Mouse (Mus musculus) intestine, postnatal 0 days (tissue): Measurements from ENCODE around the gene Npepl1. TPM values are rescaled to one million over a fixed set of nuclear protein-coding genes. Genes with fewer than 3 reads are reported as not detected.

Experiments
- ATAC-seq: fragments of 200-750 bp; cut with Nextera tagmentation; 2 replicates; pipeline ENCODE4 v1.8.0; 2017; ENCODE audit warnings: mild to moderate bottlenecking, moderate TSS enrichment, moderate library complexity
- H3K27ac ChIP-seq: fragments of 300-500 bp; sonication (generic); 2 replicates; pipeline ENCODE4 v1.5.1; 2014; ENCODE audit warnings: mild to moderate bottlenecking, low read depth, low read length, moderate library complexity
- H3K27me3 ChIP-seq: fragments of 300-500 bp; sonication (generic); replicated peaks from 2 replicates; pipeline ENCODE4 v1.6.1; 2014; ENCODE audit warnings: low read length, mixed read lengths; ENCODE audit not compliant: control insufficient read depth, insufficient read depth
- H3K36me3 ChIP-seq: fragments of 300-500 bp; sonication (generic); 2 replicates; pipeline ENCODE4 v1.6.1; 2014; ENCODE audit warnings: mild to moderate bottlenecking, moderate library complexity; ENCODE audit not compliant: control insufficient read depth, insufficient read depth
- H3K4me1 ChIP-seq: fragments of 300-500 bp; sonication (generic); replicated peaks from 2 replicates; pipeline ENCODE4 v1.6.1; 2014; ENCODE audit warnings: antibody characterized with exemption, low read length, mixed read lengths; ENCODE audit not compliant: control insufficient read depth, insufficient read depth
- H3K4me2 ChIP-seq: fragments of 300-500 bp; sonication (generic); replicated peaks from 2 replicates; pipeline ENCODE4 v1.6.1; 2014; ENCODE audit warnings: low read depth, mild to moderate bottlenecking, moderate library complexity
- H3K4me3 ChIP-seq: fragments of 300-500 bp; sonication (generic); 2 replicates; pipeline ENCODE4 v1.5.1; 2014; ENCODE audit warnings: low read depth, low read length
- H3K9ac ChIP-seq: fragments of 300-500 bp; sonication (generic); 2 replicates; pipeline ENCODE4 v1.6.1; 2014; ENCODE audit warnings: mild to moderate bottlenecking, low read depth, low read length
- H3K9me3 ChIP-seq: fragments of 300-500 bp; sonication (generic); 2 replicates; pipeline ENCODE4 v1.6.1; 2016; ENCODE audit warnings: mixed run types; ENCODE audit not compliant: control insufficient read depth
- CTCF ChIP-seq: sonication (generic); IDR thresholded peaks from 2 replicates; pipeline ENCODE4 v1.5.1; 2016; ENCODE audit warnings: low read depth, mild to moderate bottlenecking, control low read depth, antibody characterized with exemption, moderate library complexity
- WGBS: fragments of 180-500 bp; shearing (Covaris S2); extraction: QIAGEN DNeasy Blood & Tissue Kit; methylation state at CpG from one replicate; pipeline ENCODE4 v1.1.7; 2014; 5-methylcytosine and 5-hydroxymethylcytosine counted together
- polyA plus RNA-seq: library from polyadenylated mRNA; unstranded; fragments of >200 nt; fragmentation: Nextera tagmentation; extraction: Ambion mirVana; gene quantifications from 2 replicates; pipeline ENCODE4 v1.2.1, GENCODE M21; 2015

Gene Npepl1
- polyA plus RNA-seq, 1 experiment from 2014 or later, result 24.8 TPM

- Histone ChIP-seq H3K4me1 (peaks cover 9% of the 10 kb centered on the region), H3K27me3 (no peaks in the 10 kb centered on the region), H3K4me2 (peak overlapping the region; percentile 90), H3K9me3 (no peaks in the 10 kb centered on the region), H3K36me3 (no peaks in the 10 kb centered on the region), H3K9ac (peak overlapping the region; percentile 70), H3K4me3 (peak overlapping the region; percentile 68), H3K27ac (peak overlapping the region; percentile 79)
- ATAC-seq, result no peak; the same call in 1 of the 2 replicates
- TF ChIP-seq CTCF, result no peak
- under 1% methylated on average over 19 of the region's 19 CpGs for WGBS
These were observed 33.0 kb upstream of the Npepl1 start for GRCm38 (mm10) chr2:174077004-174077695.

GRCm38 (mm10) chr2:174077776-174078338, 32.3 kb upstream of the Npepl1 start:
- H3K9ac ChIP-seq, result no peak overlapping the region
- ATAC-seq, result no peak
- H3K27ac ChIP-seq, result no peak overlapping the region
- no peaks in the 10 kb centered on the region for H3K9me3 ChIP-seq
- peak overlapping the region; percentile 90 for H3K4me2 ChIP-seq
- no peaks in the 10 kb centered on the region for H3K36me3 ChIP-seq
- 12% methylated on average over 11 of the region's 11 CpGs for WGBS
- H3K4me1 ChIP-seq, result peaks cover 9% of the 10 kb centered on the region
- H3K4me3 ChIP-seq, result peak overlapping the region; percentile 68
- peak; percentile 18; the same call in 1 of the 2 replicates for TF ChIP-seq CTCF
- H3K27me3 ChIP-seq, result no peaks in the 10 kb centered on the region

GRCm38 (mm10) chr2:174081833-174082232, 28.3 kb upstream of the Npepl1 start:
- no peak for ATAC-seq
- H3K9me3 ChIP-seq, result no peaks in the 10 kb centered on the region
- H3K27ac ChIP-seq, result no peak overlapping the region
- no peak for TF ChIP-seq CTCF
- H3K27me3 ChIP-seq, result no peaks in the 10 kb centered on the region
- H3K4me1 ChIP-seq, result no peaks in the 10 kb centered on the region
- 76% methylated on average over 5 of the region's 5 CpGs for WGBS
- H3K36me3 ChIP-seq, result no peaks in the 10 kb centered on the region
- no peak overlapping the region for H3K4me2 ChIP-seq
- H3K9ac ChIP-seq, result no peak overlapping the region
- no peak overlapping the region for H3K4me3 ChIP-seq

GRCm38 (mm10) chr2:174082380-174082918, 27.7 kb upstream of the Npepl1 start:
- H3K27me3 ChIP-seq, result no peaks in the 10 kb centered on the region
- H3K4me3 ChIP-seq, result no peak overlapping the region
- ATAC-seq, result no peak
- no peak overlapping the region for H3K27ac ChIP-seq
- H3K36me3 ChIP-seq, result no peaks in the 10 kb centered on the region
- H3K9ac ChIP-seq, result no peak overlapping the region
- 65% methylated on average over 3 of the region's 3 CpGs for WGBS
- no peak for TF ChIP-seq CTCF
- H3K9me3 ChIP-seq, result no peaks in the 10 kb centered on the region
- no peak overlapping the region for H3K4me2 ChIP-seq
- no peaks in the 10 kb centered on the region for H3K4me1 ChIP-seq

- H3K36me3 ChIP-seq, result peaks cover 61% of the 10 kb centered on the region
- ATAC-seq, result no peak
- H3K4me2 ChIP-seq, result no peak overlapping the region
- no peaks in the 10 kb centered on the region for H3K27me3 ChIP-seq
- no peaks in the 10 kb centered on the region for H3K4me1 ChIP-seq
- 91% methylated on average over 3 of the region's 3 CpGs for WGBS
- no peak overlapping the region for H3K4me3 ChIP-seq
- H3K9me3 ChIP-seq, result no peaks in the 10 kb centered on the region
- no peak overlapping the region for H3K9ac ChIP-seq
- no peak overlapping the region for H3K27ac ChIP-seq
- no peak for TF ChIP-seq CTCF
These were observed 15.1 kb upstream of the Npepl1 start for GRCm38 (mm10) chr2:174095086-174095485.

GRCm38 (mm10) chr2:174102399-174102798, 7.8 kb upstream of the Npepl1 start:
- Histone ChIP-seq H3K27ac (no peak overlapping the region), H3K4me1 (no peaks in the 10 kb centered on the region), H3K27me3 (no peaks in the 10 kb centered on the region), H3K9me3 (no peaks in the 10 kb centered on the region), H3K9ac (no peak overlapping the region), H3K4me3 (no peak overlapping the region), H3K36me3 (peaks cover 5% of the 10 kb centered on the region; the same call in 1 of the 2 replicates), H3K4me2 (no peak overlapping the region)
- TF ChIP-seq CTCF, result no peak
- no peak for ATAC-seq
- 67% methylated on average over 7 of the region's 7 CpGs for WGBS
